Comparison of ENCODE assay signal across 13 mouse cellular contexts in genomic region chr5:30204441-30204840, GRCm38 (mm10). TPM values are rescaled to one million over a fixed set of nuclear protein-coding genes. Genes with fewer than 3 reads are reported as not detected.
"Had no signal": no experiment of that assay in that cellular context is flagged by ENCODE, and none has a peak within 500 bp of the region (broad histone marks: within the 10 kb centered on the region; RNA-seq: fewer than 3 reads in every experiment).

No protein-coding gene starts in this region.

- DNase-seq: retina, postnatal 1 day; right cerebral cortex, adult 18-20 months; right cerebral cortex, postnatal 14 days; right cerebral cortex, postnatal 25 days; right cerebral cortex, postnatal 4 days; spleen, adult 18-20 months; thymus, adult 18-20 months; thymus, adult 2 months; thymus, postnatal 14 days; thymus, postnatal 25 days; thymus, postnatal 36 days; thymus, postnatal 4 days had no signal

RNA-seq across cellular contexts. Expression of gene Adgrf3, which starts 1.1 kb away (rescaled TPM):
- total RNA-seq: neutrophil, adult 5-6 weeks had no signal
